Comparison of ENCODE assay signal across 8 mouse cellular contexts in genomic region chr17:31855597-31856518, GRCm38 (mm10). TPM values are rescaled to one million over a fixed set of nuclear protein-coding genes. Genes with fewer than 3 reads are reported as not detected.
DNase-seq lines count a peak whose midpoint lies in the region; ATAC-seq and TF ChIP-seq lines count a peak whose summit lies in the region.

Gene Sik1 (minus strand): TSS chr17:31855804.

- TF ChIP-seq EP300 in CH12.LX (IDR thresholded peaks at IDR 0.05; ENCODE audit: low read length), result no peak
- no peak for TF ChIP-seq EP300 in heart, postnatal 0 days (IDR thresholded peaks at IDR 0.05; ENCODE audit: low read depth)
- no peak for TF ChIP-seq EP300 in liver, postnatal 0 days (IDR thresholded peaks at IDR 0.05; ENCODE audit: low read depth)

- H3K36me3 ChIP-seq in CH12.LX (replicated peaks in 1 of 2; ENCODE audit: control insufficient read depth in 1 of 2, insufficient read depth in 1 of 2, low read length in 1 of 2), result peaks cover 24 to 32% of the 10 kb centered on the region in 2 experiments
- H3K36me3 ChIP-seq in forebrain, embryonic 12.5 days (replicated peaks), result peaks cover 3% of the 10 kb centered on the region
- H3K36me3 ChIP-seq in heart, postnatal 0 days (replicated peaks; ENCODE audit: control insufficient read depth, insufficient read depth, low read length), result peaks cover 11% of the 10 kb centered on the region
- H3K36me3 ChIP-seq in liver, postnatal 0 days (replicated peaks; ENCODE audit: insufficient read depth, low read length), result peaks cover 22% of the 10 kb centered on the region
- peaks cover 2% of the 10 kb centered on the region for H3K36me3 ChIP-seq in neural tube, embryonic 14.5 days (ENCODE audit: control insufficient read depth, insufficient read depth, low read length)

- H3K4me1 ChIP-seq in CH12.LX (ENCODE audit: control insufficient read depth in 1 of 2, insufficient read depth in 2 of 2), result peaks cover 34 to 57% of the 10 kb centered on the region in 2 experiments
- H3K4me1 ChIP-seq in forebrain, embryonic 12.5 days, result peaks cover 40% of the 10 kb centered on the region
- peaks cover 30% of the 10 kb centered on the region for H3K4me1 ChIP-seq in heart, postnatal 0 days (ENCODE audit: control insufficient read depth, insufficient read depth)
- H3K4me1 ChIP-seq in liver, postnatal 0 days (ENCODE audit: insufficient read depth), result peaks cover 35% of the 10 kb centered on the region
- H3K4me1 ChIP-seq in neural tube, embryonic 14.5 days (ENCODE audit: control insufficient read depth, insufficient read depth, low read length), result peaks cover 18% of the 10 kb centered on the region; the same call in 1 of the 2 replicates

- TF ChIP-seq RAD21 in CH12.LX (IDR thresholded peaks at IDR 0.05; ENCODE audit: low read depth, low read length), result peak; percentile 29

- H3K27me3 ChIP-seq in CH12.LX (replicated peaks), result no peaks in the 10 kb centered on the region
- H3K27me3 ChIP-seq in forebrain, embryonic 12.5 days, result no peaks in the 10 kb centered on the region
- no peaks in the 10 kb centered on the region for H3K27me3 ChIP-seq in heart, postnatal 0 days (ENCODE audit: control insufficient read depth, insufficient read depth, low read length)
- no peaks in the 10 kb centered on the region for H3K27me3 ChIP-seq in liver, postnatal 0 days (ENCODE audit: insufficient read depth, low read length)
- no peaks in the 10 kb centered on the region for H3K27me3 ChIP-seq in neural tube, embryonic 14.5 days (ENCODE audit: control insufficient read depth, insufficient read depth, low read length)

- H3K9ac ChIP-seq in CH12.LX (ENCODE audit: insufficient read depth, low read depth), result peak within 1 kb of the TSS; percentile 99
- H3K9ac ChIP-seq in forebrain, embryonic 12.5 days, result peak within 1 kb of the TSS; percentile 92
- H3K9ac ChIP-seq in heart, postnatal 0 days (replicated peaks; ENCODE audit: low read depth, low read length), result peak within 1 kb of the TSS; percentile 97
- H3K9ac ChIP-seq in liver, postnatal 0 days (replicated peaks), result peak within 1 kb of the TSS; percentile 86
- peak within 1 kb of the TSS; percentile 93 for H3K9ac ChIP-seq in neural tube, embryonic 14.5 days (replicated peaks; ENCODE audit: low read depth, low read length)

- ATAC-seq in forebrain, embryonic 12.5 days (ENCODE audit: low FRiP score), result peak; percentile 95
- ATAC-seq in heart, postnatal 0 days (ENCODE audit: insufficient read depth, low read depth), result peak; percentile 87
- ATAC-seq in liver, postnatal 0 days, result peak; percentile 89
- peak; percentile 94 for ATAC-seq in neural tube, embryonic 14.5 days (ENCODE audit: low read depth)

- H3K27ac ChIP-seq in CH12.LX (ENCODE audit: insufficient read depth, low read depth), result peak within 1 kb of the TSS; percentile 88
- peak within 1 kb of the TSS; percentile 71 for H3K27ac ChIP-seq in forebrain, embryonic 12.5 days
- H3K27ac ChIP-seq in heart, postnatal 0 days (ENCODE audit: low read depth), result peak within 1 kb of the TSS; percentile 99
- H3K27ac ChIP-seq in liver, postnatal 0 days (ENCODE audit: low read depth), result peak within 1 kb of the TSS; percentile 95
- peak within 1 kb of the TSS; percentile 85 for H3K27ac ChIP-seq in neural tube, embryonic 14.5 days (ENCODE audit: low read depth, low read length)

- peaks cover 42% of the 10 kb centered on the region for H3K79me2 ChIP-seq in CH12.LX (replicated peaks; ENCODE audit: control insufficient read depth, extremely low read depth, insufficient read depth, poor library complexity, severe bottlenecking)

- no peaks in the 10 kb centered on the region for H3K9me3 ChIP-seq in CH12.LX (replicated peaks; ENCODE audit: low read length)
- H3K9me3 ChIP-seq in forebrain, embryonic 12.5 days, result no peaks in the 10 kb centered on the region
- no peaks in the 10 kb centered on the region for H3K9me3 ChIP-seq in heart, postnatal 0 days (replicated peaks; ENCODE audit: control insufficient read depth, low read length)
- H3K9me3 ChIP-seq in liver, postnatal 0 days (ENCODE audit: low read length), result no peaks in the 10 kb centered on the region
- no peaks in the 10 kb centered on the region for H3K9me3 ChIP-seq in neural tube, embryonic 14.5 days (ENCODE audit: control insufficient read depth, low read length)

- H3K4me3 ChIP-seq in CH12.LX (replicated peaks in 1 of 3; ENCODE audit: low read depth in 2 of 3, low read length in 2 of 3, poor library complexity in 1 of 3), result peak within 1 kb of the TSS; percentile 76 to 98 (median 98)
- H3K4me3 ChIP-seq in forebrain, embryonic 12.5 days (replicated peaks), result peak within 1 kb of the TSS; percentile 92
- H3K4me3 ChIP-seq in heart, postnatal 0 days (ENCODE audit: low read depth, low read length), result peak within 1 kb of the TSS; percentile 97
- H3K4me3 ChIP-seq in liver, postnatal 0 days (ENCODE audit: low read depth, low read length), result peak within 1 kb of the TSS; percentile 89
- peak within 1 kb of the TSS; percentile 70 for H3K4me3 ChIP-seq in neural tube, embryonic 14.5 days (ENCODE audit: low read depth, low read length)

- peak; percentile 95 for DNase-seq in CH12.LX (ENCODE audit: extremely low read depth)
- DNase-seq in c-Kit-positive CD71-positive TER-119-negative erythroid progenitor cells, embryonic 14.5 days (ENCODE audit: low read depth), result peak; percentile 88
- peak; percentile 97 for DNase-seq in heart, postnatal 0 days (ENCODE audit: low spot score)
- DNase-seq in kidney, postnatal 4 days, result peak; percentile 99 to 100
- DNase-seq in liver, postnatal 0 days, result peak; percentile 98
- peak; percentile 99 for DNase-seq in testis, postnatal 10 days (ENCODE audit: low spot score)

- peak in 1 of 2 experiments; percentile 55; a peak in 2 of 4 replicates for TF ChIP-seq CTCF in CH12.LX (conservative IDR thresholded peaks at IDR 0.05 in 1 of 2, IDR thresholded peaks at IDR 0.05 in 1 of 2; ENCODE audit: low read depth in 2 of 2, low read length in 2 of 2)
- TF ChIP-seq CTCF in heart, postnatal 0 days (IDR thresholded peaks at IDR 0.05; ENCODE audit: low read depth), result peak; percentile 56
- TF ChIP-seq CTCF in liver, postnatal 0 days (IDR thresholded peaks at IDR 0.05; ENCODE audit: low read depth), result peak; percentile 68

- H3K4me2 ChIP-seq in CH12.LX (ENCODE audit: insufficient read depth, low read depth, poor library complexity, severe bottlenecking), result peak within 1 kb of the TSS; percentile 99
- H3K4me2 ChIP-seq in forebrain, embryonic 12.5 days, result peak within 1 kb of the TSS; percentile 84
- H3K4me2 ChIP-seq in heart, postnatal 0 days (ENCODE audit: low read depth, low read length), result peak within 1 kb of the TSS; percentile 73
- peak within 1 kb of the TSS; percentile 91 for H3K4me2 ChIP-seq in liver, postnatal 0 days (ENCODE audit: low read depth, low read length)
- peak within 1 kb of the TSS; percentile 61 for H3K4me2 ChIP-seq in neural tube, embryonic 14.5 days (ENCODE audit: low read depth, low read length)

- dilution Hi-C loops in CH12.LX (cut with MboI; ENCODE audit: extremely low pct_ligation_motif_present, extremely low pct_unique_long_range_greater_than_20kb, low sequenced_read_pairs), result no loop called here

- 1% methylated on average over 76 of the region's 92 CpGs for WGBS in forebrain, embryonic 12.5 days
- under 1% methylated on average over 82 of the region's 92 CpGs for WGBS in heart, postnatal 0 days
- 2% methylated on average over 66 of the region's 92 CpGs for whole genome bisulfite sequencing in liver, postnatal 0 days (ENCODE audit: insufficient replicate concordance)
- WGBS in neural tube, embryonic 14.5 days, result 1% methylated on average over 47 of the region's 92 CpGs

- in situ Hi-C loops in CH12.LX (cut with MboI; ENCODE audit: low pct_ligation_motif_present, low pct_unique_long_range_greater_than_20kb, low sequenced_read_pairs), result no loop called here

- peak; percentile 44; the same call in 1 of the 2 replicates for TF ChIP-seq POLR2A in CH12.LX (IDR thresholded peaks at IDR 0.05; ENCODE audit: low read depth, low read length)

TF ChIP-seq in CH12.LX, 34 proteins besides CTCF, POLR2A, EP300 and RAD21 (continues in another document):
- TF ChIP-seq E2F4 (IDR thresholded peaks at IDR 0.05; ENCODE audit: insufficient replicate concordance, low read depth, low read length) (no peak), MAZ (IDR thresholded peaks at IDR 0.05; ENCODE audit: low read depth, low read length) (peak; percentile 58; the same call in 1 of the 2 replicates), POLR2AphosphoS2 (IDR thresholded peaks at IDR 0.05; ENCODE audit: low read depth, low read length) (no peak), GABPA (IDR thresholded peaks at IDR 0.05; ENCODE audit: insufficient replicate concordance, low read depth, low read length) (peak; percentile 72), ELF1 (IDR thresholded peaks at IDR 0.05; ENCODE audit: low read depth, low read length) (peak; percentile 68), USF2 (conservative IDR thresholded peaks at IDR 0.05; ENCODE audit: low read depth, low read length) (no peak), MEF2A (IDR thresholded peaks at IDR 0.05; ENCODE audit: borderline replicate concordance, low read depth, low read length) (peak; percentile 55; the same call in 1 of the 2 replicates), HCFC1 (IDR thresholded peaks at IDR 0.05; ENCODE audit: low read depth, low read length) (peak; percentile 45), TCF12 (IDR thresholded peaks at IDR 0.05; ENCODE audit: low read depth, low read length) (0 out of 2 replicates have a peak, but pooled peaks have one; percentile 57), SIN3A (IDR thresholded peaks at IDR 0.05; ENCODE audit: low read length) (peak; percentile 61; the same call in 1 of the 2 replicates), UBTF (IDR thresholded peaks at IDR 0.05; ENCODE audit: low read depth, low read length) (no peak), JUND (conservative IDR thresholded peaks at IDR 0.05; ENCODE audit: low read depth, low read length) (no peak), SMC3 (IDR thresholded peaks at IDR 0.05; ENCODE audit: low read depth, low read length) (peak; percentile 40; the same call in 1 of the 2 replicates), ZMIZ1 (IDR thresholded peaks at IDR 0.05; ENCODE audit: low read depth, low read length) (no peak; the same call in none of the 2 replicates), ZNF384 (IDR thresholded peaks at IDR 0.05; ENCODE audit: low read depth, low read length) (no peak), MAX (IDR thresholded peaks at IDR 0.05; ENCODE audit: low read length) (0 out of 2 replicates have a peak, but pooled peaks have one; percentile 29)

RNA-seq across cellular contexts. Expression of gene Sik1, which starts in this region (rescaled TPM):
- total RNA-seq in CH12.LX (2012; rRNA removed) (56.7 and 56.9 TPM in 2 replicates), CH12.LX (2014; rRNA removed) (16.0 and 17.1 TPM in 2 replicates)
- polyA plus RNA-seq in CH12.LX (2012; ENCODE audit: insufficient read length, low read depth), result 27.7 and 36.7 TPM in 2 replicates
- 15.2 and 16.7 TPM in 2 replicates for polyA plus RNA-seq in forebrain, embryonic 12.5 days (2016; fragmentation: Nextera tagmentation; extraction: Ambion mirVana)
- 31.9 and 47.6 TPM in 2 replicates for total RNA-seq in heart, postnatal 0 days (2014; rRNA removed; ENCODE audit: low replicate concordance)
- polyA plus RNA-seq in heart, postnatal 0 days (2015; fragmentation: Nextera tagmentation; extraction: Ambion mirVana), result 7.7 and 10.9 TPM in 2 replicates
- 7.8 and 8.1 TPM in 2 replicates for polyA plus RNA-seq in liver, postnatal 0 days (2015; fragmentation: Nextera tagmentation; extraction: Ambion mirVana)
- polyA plus RNA-seq in neural tube, embryonic 14.5 days (2014; fragmentation: Nextera tagmentation; extraction: Ambion mirVana), result 18.6 and 19.6 TPM in 2 replicates

Comparison
In these comparisons a context has a peak if more than half of its experiments do, and no peak if none do; other contexts are left out.
1. Peak in every context shown above with its lines: DNase-seq, ATAC-seq, H3K4me3 ChIP-seq and H3K27ac ChIP-seq.